Mouse (Mus musculus): ENCODE data around the gene Ninj2. TPM values are rescaled to one million over a fixed set of nuclear protein-coding genes. Genes with fewer than 3 reads are reported as not detected.

Gene Ninj2
- polyA plus RNA-seq, 1 experiment from 2014 or later: 0.16 TPM

DNA sequence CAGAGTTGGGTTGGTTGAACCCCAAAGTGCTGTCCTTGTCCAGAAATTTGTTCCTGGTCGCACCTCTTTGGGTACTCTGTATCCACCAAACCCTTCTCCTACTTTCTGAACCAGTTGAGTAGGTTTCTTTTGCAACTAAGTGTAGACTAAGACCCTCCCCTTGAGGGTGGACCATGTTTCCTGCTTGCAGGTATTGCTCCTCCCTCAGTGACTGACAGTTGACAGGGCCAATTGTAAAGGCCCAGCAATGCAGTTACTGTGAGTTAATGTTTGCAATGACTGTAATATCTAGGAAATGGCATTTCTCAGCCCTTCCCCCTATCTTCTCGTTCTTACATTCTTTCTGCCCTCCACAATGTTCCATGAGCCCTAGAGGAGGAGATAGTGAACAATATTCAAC is 20.5 kb upstream of the Ninj2 start:
- no peak overlapping the region for H3K4me2 ChIP-seq (ENCODE audit: low read depth, low read length)
- no peak overlapping the region for H3K9ac ChIP-seq (ENCODE audit: low read depth, low read length)
- no peak overlapping the region for H3K4me3 ChIP-seq (ENCODE audit: low read length)
- no peaks in the 10 kb centered on the region for H3K4me1 ChIP-seq (ENCODE audit: control insufficient read depth, insufficient read depth, low read length)
- no peaks in the 10 kb centered on the region for H3K9me3 ChIP-seq (ENCODE audit: control insufficient read depth, low read length)
- H3K27me3 ChIP-seq (replicated peaks; ENCODE audit: control insufficient read depth, insufficient read depth, low read length): no peaks in the 10 kb centered on the region
- no peaks in the 10 kb centered on the region for H3K36me3 ChIP-seq (ENCODE audit: control insufficient read depth, insufficient read depth, low read length)
- ATAC-seq: no peak
- H3K27ac ChIP-seq (ENCODE audit: low read length): no peak overlapping the region
- WGBS: 88% methylated on average over 2 of the region's 2 CpGs

DNA sequence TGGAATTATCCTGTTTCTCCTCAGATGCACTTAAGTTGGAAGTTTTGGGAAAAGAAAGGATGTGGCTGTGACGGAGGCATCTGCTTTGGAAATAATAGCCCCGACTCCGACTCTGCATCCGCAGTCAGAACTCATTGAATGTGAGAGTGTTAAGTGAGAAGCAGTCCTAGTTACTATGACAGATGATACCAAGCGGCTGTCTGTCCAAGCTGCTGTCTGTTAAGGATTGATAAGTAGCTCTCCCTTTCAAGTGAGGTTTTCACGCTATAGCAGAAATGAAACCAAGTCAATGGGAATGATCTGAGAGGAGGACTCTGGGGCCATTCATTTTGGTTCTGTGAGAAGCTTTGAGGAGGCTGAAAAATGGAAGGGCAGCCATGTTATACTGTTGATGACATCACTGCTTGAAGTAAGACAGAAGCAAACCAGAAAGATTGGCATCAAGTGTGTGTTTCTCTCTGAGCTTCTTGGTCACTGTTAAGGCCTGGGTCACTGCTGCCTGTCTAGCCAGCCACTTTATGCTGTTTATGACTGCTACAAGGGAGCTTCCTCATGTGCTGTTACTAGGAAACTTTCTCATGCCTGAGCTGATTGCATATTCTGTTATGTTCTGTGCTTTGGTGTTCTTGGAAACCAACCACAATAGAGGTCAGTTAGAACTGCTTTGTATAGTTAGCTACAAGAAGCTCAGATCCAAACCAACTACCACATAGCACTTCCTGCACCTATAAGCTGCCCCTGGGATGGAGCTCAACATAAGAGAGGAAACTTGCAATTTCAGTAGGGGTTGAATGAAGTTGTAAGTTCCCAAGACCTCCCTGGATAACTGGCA is 16.3 kb upstream of the Ninj2 start:
- no peak overlapping the region for H3K27ac ChIP-seq (ENCODE audit: low read length)
- no peak for ATAC-seq
- no peaks in the 10 kb centered on the region for H3K36me3 ChIP-seq (ENCODE audit: control insufficient read depth, insufficient read depth, low read length)
- 80% methylated on average over 6 of the region's 6 CpGs for WGBS
- H3K4me2 ChIP-seq (ENCODE audit: low read depth, low read length): no peak overlapping the region
- no peaks in the 10 kb centered on the region for H3K9me3 ChIP-seq (ENCODE audit: control insufficient read depth, low read length)
- H3K9ac ChIP-seq (ENCODE audit: low read depth, low read length): no peak overlapping the region
- no peaks in the 10 kb centered on the region for H3K27me3 ChIP-seq (replicated peaks; ENCODE audit: control insufficient read depth, insufficient read depth, low read length)
- no peaks in the 10 kb centered on the region for H3K4me1 ChIP-seq (ENCODE audit: control insufficient read depth, insufficient read depth, low read length)
- H3K4me3 ChIP-seq (ENCODE audit: low read length): no peak overlapping the region

DNA sequence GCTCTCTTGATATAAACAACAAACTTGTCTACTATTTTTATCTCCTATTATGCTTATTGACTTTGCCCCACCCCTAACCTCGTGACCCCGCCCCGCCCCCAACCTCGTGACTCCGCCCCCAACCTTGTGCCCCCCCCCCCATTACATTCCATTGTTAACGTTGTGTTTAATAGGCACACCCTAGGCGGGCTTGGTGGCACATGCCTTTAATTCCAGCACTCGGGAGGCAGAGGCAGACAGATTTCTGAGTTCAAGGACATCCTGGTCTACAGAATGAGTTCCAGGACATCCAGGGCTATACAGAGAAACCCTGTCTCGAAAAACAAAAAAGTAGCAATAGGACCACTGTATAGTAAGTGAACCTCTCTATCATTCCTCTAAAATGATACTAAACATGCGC is 13.6 kb upstream of the Ninj2 start:
- no peaks in the 10 kb centered on the region for H3K27me3 ChIP-seq (replicated peaks; ENCODE audit: control insufficient read depth, insufficient read depth, low read length)
- no peak overlapping the region for H3K4me3 ChIP-seq (ENCODE audit: low read length)
- H3K27ac ChIP-seq (ENCODE audit: low read length): no peak overlapping the region
- no peak overlapping the region for H3K4me2 ChIP-seq (ENCODE audit: low read depth, low read length)
- no peaks in the 10 kb centered on the region for H3K36me3 ChIP-seq (ENCODE audit: control insufficient read depth, insufficient read depth, low read length)
- no peaks in the 10 kb centered on the region for H3K4me1 ChIP-seq (ENCODE audit: control insufficient read depth, insufficient read depth, low read length)
- 85% methylated on average over 10 of the region's 10 CpGs for WGBS
- no peaks in the 10 kb centered on the region for H3K9me3 ChIP-seq (ENCODE audit: control insufficient read depth, low read length)
- ATAC-seq: no peak
- H3K9ac ChIP-seq (ENCODE audit: low read depth, low read length): no peak overlapping the region

DNA sequence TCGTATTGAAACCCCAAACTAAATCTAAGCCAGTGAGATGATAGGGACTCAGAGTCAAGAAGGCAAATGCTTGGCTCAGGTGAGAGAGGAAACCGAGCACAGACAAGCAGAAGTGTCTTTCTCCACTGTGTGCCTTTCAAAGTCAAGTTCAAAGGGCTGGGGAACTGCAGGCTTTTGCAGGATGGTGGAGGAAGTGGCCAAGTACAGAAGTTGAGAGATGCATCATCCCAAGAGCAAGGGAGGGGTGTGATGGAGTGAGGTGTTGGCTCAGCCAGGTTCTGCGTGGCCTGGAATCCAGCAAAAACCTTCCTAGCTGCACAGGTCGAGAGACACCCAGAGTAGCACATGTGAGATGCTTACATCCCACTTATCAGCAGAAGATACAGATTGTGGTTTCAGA is 11.6 kb upstream of the Ninj2 start:
- 73% methylated on average over 4 of the region's 4 CpGs for WGBS
- no peak overlapping the region for H3K4me2 ChIP-seq (ENCODE audit: low read depth, low read length)
- no peaks in the 10 kb centered on the region for H3K9me3 ChIP-seq (ENCODE audit: control insufficient read depth, low read length)
- no peaks in the 10 kb centered on the region for H3K27me3 ChIP-seq (replicated peaks; ENCODE audit: control insufficient read depth, insufficient read depth, low read length)
- no peaks in the 10 kb centered on the region for H3K4me1 ChIP-seq (ENCODE audit: control insufficient read depth, insufficient read depth, low read length)
- no peak overlapping the region for H3K27ac ChIP-seq (ENCODE audit: low read length)
- no peak for ATAC-seq
- H3K4me3 ChIP-seq (ENCODE audit: low read length): no peak overlapping the region
- no peaks in the 10 kb centered on the region for H3K36me3 ChIP-seq (ENCODE audit: control insufficient read depth, insufficient read depth, low read length)
- H3K9ac ChIP-seq (ENCODE audit: low read depth, low read length): no peak overlapping the region

DNA sequence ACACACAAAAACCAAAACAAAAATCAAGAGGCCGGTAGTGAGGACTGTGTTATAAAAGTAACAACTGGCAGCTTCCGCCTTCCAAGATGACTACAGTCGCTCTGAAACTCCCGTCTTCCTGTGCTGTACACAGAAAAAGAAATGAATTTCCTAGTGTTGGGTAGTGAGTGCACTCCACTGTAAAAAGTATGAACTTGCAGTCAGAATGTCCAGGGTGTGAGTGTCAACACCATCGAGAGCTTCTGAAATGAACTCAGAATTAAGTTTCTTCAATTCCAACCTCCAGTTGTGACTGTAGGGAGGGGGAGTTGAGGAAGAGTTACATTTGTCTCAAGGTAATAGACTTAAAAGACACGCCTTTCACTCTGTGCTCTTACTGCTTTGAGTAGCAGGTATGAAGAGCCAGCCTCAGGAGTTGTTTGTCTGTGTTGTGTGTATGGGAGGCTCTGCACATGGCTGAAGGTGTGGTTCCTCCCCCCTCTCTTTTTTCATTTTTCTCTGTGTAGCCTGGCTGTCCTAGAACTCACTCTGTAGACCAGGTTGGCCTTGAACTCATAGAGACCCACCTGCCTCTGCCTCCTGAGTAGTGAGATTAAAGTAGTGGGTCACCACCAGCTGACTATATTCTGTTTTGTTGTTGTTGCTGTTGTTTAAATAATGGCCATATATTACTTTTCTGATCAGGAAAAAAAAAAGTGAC is 10.7 kb upstream of the Ninj2 start:
- no peak for ATAC-seq

DNA sequence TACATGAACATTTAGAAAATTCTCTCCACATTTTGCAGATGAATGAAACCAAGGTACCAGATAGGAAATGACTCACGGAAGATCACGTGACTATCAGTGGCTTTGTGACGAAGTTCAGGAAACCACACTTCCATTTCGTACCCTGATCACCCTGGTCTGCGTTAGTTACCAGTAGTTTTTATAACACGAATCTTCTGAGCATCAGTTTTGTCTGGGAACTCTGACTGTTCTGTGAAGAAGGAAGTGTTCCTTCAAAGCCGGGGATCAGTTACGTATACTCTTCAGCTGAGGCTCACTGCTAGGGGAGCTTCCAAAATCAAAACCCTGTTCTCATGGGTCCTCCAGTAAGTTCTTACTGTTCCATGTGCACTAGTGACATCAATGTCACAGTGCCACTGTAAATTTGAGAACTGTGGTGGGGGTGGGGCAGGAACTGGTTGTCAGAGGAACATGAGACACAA is 10.2 kb upstream of the Ninj2 start:
- no peak for ATAC-seq
- no peaks in the 10 kb centered on the region for H3K4me1 ChIP-seq (ENCODE audit: control insufficient read depth, insufficient read depth, low read length)
- no peaks in the 10 kb centered on the region for H3K9me3 ChIP-seq (ENCODE audit: control insufficient read depth, low read length)
- H3K9ac ChIP-seq (ENCODE audit: low read depth, low read length): no peak overlapping the region
- no peak overlapping the region for H3K4me3 ChIP-seq (ENCODE audit: low read length)
- H3K27ac ChIP-seq (ENCODE audit: low read length): no peak overlapping the region
- no peaks in the 10 kb centered on the region for H3K27me3 ChIP-seq (replicated peaks; ENCODE audit: control insufficient read depth, insufficient read depth, low read length)
- H3K36me3 ChIP-seq (ENCODE audit: control insufficient read depth, insufficient read depth, low read length): no peaks in the 10 kb centered on the region
- WGBS: 83% methylated on average over 8 of the region's 8 CpGs
- no peak overlapping the region for H3K4me2 ChIP-seq (ENCODE audit: low read depth, low read length)

More for the DNA sequence above, 10.7 kb upstream of the Ninj2 start:
- Histone ChIP-seq H3K4me1 (ENCODE audit: control insufficient read depth, insufficient read depth, low read length) (no peaks in the 10 kb centered on the region), H3K27me3 (replicated peaks; ENCODE audit: control insufficient read depth, insufficient read depth, low read length) (no peaks in the 10 kb centered on the region), H3K4me2 (ENCODE audit: low read depth, low read length) (no peak overlapping the region), H3K4me3 (ENCODE audit: low read length) (no peak overlapping the region), H3K9ac (ENCODE audit: low read depth, low read length) (no peak overlapping the region), H3K36me3 (ENCODE audit: control insufficient read depth, insufficient read depth, low read length) (no peaks in the 10 kb centered on the region), H3K27ac (ENCODE audit: low read length) (no peak overlapping the region), H3K9me3 (ENCODE audit: control insufficient read depth, low read length) (no peaks in the 10 kb centered on the region)
- 93% methylated on average over 6 of the region's 6 CpGs for WGBS

DNA sequence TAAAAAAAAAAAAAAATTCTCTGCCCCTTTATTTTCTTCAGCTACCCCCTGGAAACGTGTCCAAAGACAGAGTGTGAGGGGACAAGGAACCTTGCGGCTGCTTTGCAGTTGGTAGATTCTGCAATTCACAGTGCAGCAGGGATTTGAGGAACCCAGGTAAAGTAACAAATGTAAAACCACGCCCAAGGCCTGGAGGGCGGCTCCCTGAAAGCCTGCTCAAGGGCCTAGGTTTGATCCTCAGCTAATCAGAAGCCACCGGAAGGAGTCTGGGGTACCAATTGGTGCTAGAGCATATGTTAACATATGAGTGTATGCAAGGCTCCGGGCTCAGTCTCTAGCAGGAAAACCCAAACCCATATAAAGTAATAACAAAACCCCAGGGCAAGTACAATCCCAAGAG is 9.7 kb upstream of the Ninj2 start:
- Histone ChIP-seq H3K9me3 (ENCODE audit: control insufficient read depth, low read length) (no peaks in the 10 kb centered on the region), H3K9ac (ENCODE audit: low read depth, low read length) (no peak overlapping the region)

DNA sequence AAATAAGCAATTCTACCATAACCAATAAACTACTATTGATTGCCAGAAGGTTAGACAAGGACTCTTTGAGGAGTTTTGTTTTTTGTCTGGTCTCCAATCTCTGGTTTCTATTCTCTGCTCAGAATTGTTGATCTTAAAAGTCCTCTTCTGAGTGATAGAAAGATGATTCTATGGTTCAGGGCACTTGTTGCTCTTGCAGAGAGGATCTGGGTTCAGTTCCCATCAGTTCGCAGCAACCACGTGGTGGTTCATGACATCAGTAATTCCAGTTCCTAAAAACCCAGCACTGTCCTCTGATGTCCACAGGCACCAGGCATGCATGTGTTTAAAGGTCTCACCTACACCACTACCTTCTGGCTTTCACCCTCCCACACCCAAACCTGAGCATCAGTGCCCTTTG is 8.2 kb upstream of the Ninj2 start:
- Histone ChIP-seq H3K4me1 (ENCODE audit: control insufficient read depth, insufficient read depth, low read length) (no peaks in the 10 kb centered on the region), H3K4me3 (ENCODE audit: low read length) (no peak overlapping the region), H3K4me2 (ENCODE audit: low read depth, low read length) (no peak overlapping the region), H3K9me3 (ENCODE audit: control insufficient read depth, low read length) (no peaks in the 10 kb centered on the region), H3K27ac (ENCODE audit: low read length) (no peak overlapping the region), H3K36me3 (ENCODE audit: control insufficient read depth, insufficient read depth, low read length) (no peaks in the 10 kb centered on the region), H3K9ac (ENCODE audit: low read depth, low read length) (no peak overlapping the region), H3K27me3 (replicated peaks; ENCODE audit: control insufficient read depth, insufficient read depth, low read length) (no peaks in the 10 kb centered on the region)
- no peak for ATAC-seq
- WGBS: 89% methylated on average over 2 of the region's 2 CpGs

More for the DNA sequence above, 9.7 kb upstream of the Ninj2 start:
- no peak overlapping the region for H3K4me3 ChIP-seq (ENCODE audit: low read length)
- no peak for ATAC-seq
- no peaks in the 10 kb centered on the region for H3K4me1 ChIP-seq (ENCODE audit: control insufficient read depth, insufficient read depth, low read length)
- no peaks in the 10 kb centered on the region for H3K27me3 ChIP-seq (replicated peaks; ENCODE audit: control insufficient read depth, insufficient read depth, low read length)
- H3K36me3 ChIP-seq (ENCODE audit: control insufficient read depth, insufficient read depth, low read length): no peaks in the 10 kb centered on the region
- H3K4me2 ChIP-seq (ENCODE audit: low read depth, low read length): no peak overlapping the region
- no peak overlapping the region for H3K27ac ChIP-seq (ENCODE audit: low read length)
- 72% methylated on average over 6 of the region's 6 CpGs for WGBS

DNA sequence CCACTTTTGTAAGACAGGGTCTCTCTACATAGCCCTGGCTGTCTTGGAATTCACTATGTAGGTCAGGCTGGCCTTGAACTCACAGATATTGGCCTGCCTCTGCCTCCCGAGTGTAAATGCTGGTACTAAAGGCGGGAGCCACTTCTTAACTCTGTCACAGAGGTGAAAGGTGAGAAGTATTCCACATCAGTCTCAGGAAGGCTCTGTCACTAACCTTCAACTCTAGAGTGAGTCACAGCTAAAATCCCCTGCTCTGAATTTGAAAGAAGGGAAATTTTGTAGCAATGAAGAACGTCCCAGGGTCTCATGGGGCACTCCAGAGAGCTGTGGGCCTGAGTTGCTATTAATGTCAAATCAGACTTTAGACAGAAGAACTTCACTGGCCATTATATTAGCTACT is 7.3 kb upstream of the Ninj2 start:
- H3K9ac ChIP-seq (ENCODE audit: low read depth, low read length): no peak overlapping the region

More for the DNA sequence above, 7.3 kb upstream of the Ninj2 start:
- Histone ChIP-seq H3K9me3 (ENCODE audit: control insufficient read depth, low read length) (no peaks in the 10 kb centered on the region), H3K36me3 (ENCODE audit: control insufficient read depth, insufficient read depth, low read length) (no peaks in the 10 kb centered on the region), H3K27me3 (replicated peaks; ENCODE audit: control insufficient read depth, insufficient read depth, low read length) (no peaks in the 10 kb centered on the region), H3K27ac (ENCODE audit: low read length) (no peak overlapping the region), H3K4me3 (ENCODE audit: low read length) (no peak overlapping the region), H3K4me1 (ENCODE audit: control insufficient read depth, insufficient read depth, low read length) (no peaks in the 10 kb centered on the region), H3K4me2 (ENCODE audit: low read depth, low read length) (no peak overlapping the region)
- WGBS: 79% methylated on average over 3 of the region's 3 CpGs
- ATAC-seq: no peak
